ENCODE assay signal across 7 mouse cellular contexts in the genomic region with DNA sequence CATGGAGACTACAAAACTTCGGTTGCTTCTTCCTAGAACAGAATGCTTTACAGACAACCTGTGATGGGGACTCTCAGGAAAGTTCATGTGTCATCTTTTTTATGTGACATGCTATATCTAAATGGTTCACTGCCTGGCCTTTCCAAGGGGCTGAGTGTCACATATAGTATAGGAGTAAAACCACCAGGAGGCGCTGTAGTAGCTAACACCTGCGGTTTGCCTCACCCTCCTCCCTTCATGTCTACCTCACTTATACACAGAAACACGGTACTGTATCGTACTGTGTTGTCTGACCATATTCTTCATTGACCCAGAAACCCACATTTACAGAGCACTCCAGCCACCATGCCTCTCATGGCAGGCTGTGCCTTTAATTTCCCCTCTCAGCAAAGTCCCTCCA.
A peak's percentile ranks its signal among the peaks of the same experiment; 100 is the strongest.
DNase-seq lines count a peak whose midpoint lies in the region.

No protein-coding gene starts in this region.

- intact Hi-C loops in left cerebral cortex, postnatal 14 days (cut with DNase I): loop anchor here (10.0 kb wide), 2 partner anchors 174 to 274 kb away; no protein-coding TSS in a partner anchor
- intact Hi-C loops in left cerebral cortex, postnatal 4 days (cut with DNase I): no loop called here

- peak; percentile 22 to 35 for DNase-seq in left cerebral cortex, postnatal 14 days (ENCODE audit: low spot score in 2 of 2)
- DNase-seq in left cerebral cortex, postnatal 4 days: no peak
- peak; percentile 76 for DNase-seq in T-cell, adult 2 months (ENCODE audit: low spot score)
- DNase-seq in embryo, embryonic 10.5 days (ENCODE audit: low spot score): peak; percentile 63
- peak; percentile 67 for DNase-seq in kidney, adult 9 months
- peak; percentile 93 for DNase-seq in lung, postnatal 36 days
- peak; percentile 88 for DNase-seq in thymus, postnatal 14 days
